Mouse (Mus musculus): Measurements from ENCODE around the gene Prkaa2. TPM values are rescaled to one million over a fixed set of nuclear protein-coding genes. Genes with fewer than 3 reads are reported as not detected.

The Prkaa2 gene
- polyA plus RNA-seq (2012; rRNA removed): 7.1 and 7.4 TPM in 2 replicates

DNA sequence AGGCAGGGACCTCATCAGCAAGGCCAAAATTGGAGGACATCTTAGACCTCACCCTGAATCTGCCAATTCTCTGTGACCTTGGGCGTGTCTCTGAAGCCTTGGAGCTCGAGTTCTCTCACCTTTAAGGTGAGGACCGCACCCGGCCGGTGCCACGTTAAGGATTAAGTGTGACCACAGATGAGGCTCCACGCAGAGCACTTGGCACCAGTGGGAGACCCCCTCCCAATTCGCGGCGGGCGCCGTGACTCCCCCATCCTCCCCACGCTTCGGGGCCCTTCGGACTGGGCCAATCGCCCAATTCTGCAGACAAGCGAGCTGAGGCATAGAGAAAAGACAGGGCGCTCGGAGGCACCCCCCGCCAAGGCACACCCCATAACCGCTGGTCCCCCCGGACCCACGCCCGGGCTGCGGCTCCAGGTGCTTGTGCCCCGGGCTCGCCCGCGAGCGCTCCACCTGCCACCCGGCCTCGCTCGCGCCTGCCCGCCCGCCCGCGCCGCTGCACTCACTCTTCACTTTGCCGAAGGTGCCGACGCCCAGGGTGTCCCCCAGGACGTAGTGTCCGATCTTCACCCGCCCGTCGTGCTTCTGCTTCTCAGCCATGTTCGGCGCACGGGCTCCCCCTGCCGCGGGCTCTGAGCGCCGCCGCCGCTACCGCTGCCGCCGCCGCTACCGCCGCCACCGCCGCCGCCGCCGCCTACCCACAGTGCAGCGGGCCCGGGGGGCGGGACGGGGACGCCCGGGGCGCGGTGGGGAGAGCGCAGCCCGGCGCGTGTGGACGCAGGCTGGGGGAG, at the start of gene Prkaa2:
Prkaa2 (minus strand) TSS at position 692 of the 791 bp plus-strand sequence.

GRCm38 (mm10) chr4:105157276-105158168, 47.8 kb upstream of the Prkaa2 start, which contains the start of gene Plpp3:
Plpp3 (plus strand) TSS chr4:105157347.

Other genes starting within 250 kb of the Prkaa2 start
- 0.02 and 0.04 TPM in 2 replicates for gene C8a, start 233.5 kb downstream of the Prkaa2 start, polyA plus RNA-seq (2012; rRNA removed)
- 0.32 and 0.36 TPM in 2 replicates for gene Fyb2, start 196.4 kb downstream of the Prkaa2 start, polyA plus RNA-seq (2012; rRNA removed)
- 58.6 and 67.7 TPM in 2 replicates for gene Plpp3, start 47.5 kb upstream of the Prkaa2 start, polyA plus RNA-seq (2012; rRNA removed)